31 mouse cellular contexts compared by ENCODE assay signal in the genomic region with DNA sequence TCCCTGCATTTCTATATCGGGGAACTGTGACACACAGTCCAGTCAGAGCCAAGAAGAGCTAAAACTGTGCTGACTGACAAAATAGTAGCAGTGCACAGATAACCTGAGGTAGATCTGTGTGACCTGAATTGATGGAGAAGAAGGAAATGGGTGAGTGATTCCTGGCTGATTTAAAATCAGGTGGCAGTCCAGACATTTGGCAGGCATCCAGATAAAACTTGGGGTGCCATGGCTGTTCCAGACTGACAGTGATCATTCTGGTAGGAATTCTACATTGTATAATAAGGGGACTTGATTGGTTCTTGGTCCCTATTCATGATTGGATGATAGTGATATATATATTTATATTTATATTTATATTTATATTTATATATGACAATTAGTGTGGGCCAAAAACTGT.
DNase-seq lines count a peak whose midpoint lies in the region; ATAC-seq and TF ChIP-seq lines count a peak whose summit lies in the region.
"Had no signal": no experiment of that assay in that cellular context is flagged by ENCODE, and none has a peak within 500 bp of the region (broad histone marks: within the 10 kb centered on the region; RNA-seq: fewer than 3 reads in every experiment).

No protein-coding gene starts in this region.

- H3K4me1 ChIP-seq in kidney, adult 2 months (ENCODE audit: control insufficient read depth, insufficient read depth, low read length) = peaks cover 55% of the 10 kb centered on the region
- H3K4me1 ChIP-seq in kidney, embryonic 16.5 days (ENCODE audit: insufficient read depth, low read length) = peaks cover 75% of the 10 kb centered on the region

- no peak overlapping the region for H3K4me2 ChIP-seq in kidney, embryonic 16.5 days (replicated peaks; ENCODE audit: low read depth, low read length)
- H3K4me2 ChIP-seq: embryonic facial prominence, embryonic 13.5 days; forebrain, embryonic 12.5 days; forebrain, embryonic 15.5 days; heart, embryonic 13.5 days; hindbrain, embryonic 14.5 days had no signal

- H3K36me3 ChIP-seq in kidney, adult 2 months (ENCODE audit: control insufficient read depth, insufficient read depth, low read length) = no peaks in the 10 kb centered on the region
- no peaks in the 10 kb centered on the region for H3K36me3 ChIP-seq in kidney, embryonic 16.5 days (ENCODE audit: insufficient read depth, low read length)
- H3K36me3 ChIP-seq: embryonic facial prominence, embryonic 10.5 days; embryonic facial prominence, embryonic 13.5 days; forebrain, embryonic 12.5 days; forebrain, embryonic 15.5 days; G1E; heart, embryonic 10.5 days; heart, embryonic 13.5 days had no signal

- H3K4me3 ChIP-seq in kidney, adult 2 months (ENCODE audit: insufficient read depth, low read depth, low read length) = no peak overlapping the region
- H3K4me3 ChIP-seq in kidney, embryonic 16.5 days (ENCODE audit: low read length) = no peak overlapping the region
- H3K4me3 ChIP-seq: embryonic facial prominence, embryonic 10.5 days; embryonic facial prominence, embryonic 13.5 days; erythroblast, embryonic 14.5 days; forebrain, embryonic 12.5 days; forebrain, embryonic 15.5 days; gastrocnemius, adult 2 months; heart, adult 2 months; heart, embryonic 10.5 days; heart, embryonic 13.5 days had no signal

- H3K27me3 ChIP-seq in kidney, adult 2 months (replicated peaks; ENCODE audit: control insufficient read depth, insufficient read depth, low read length) = no peaks in the 10 kb centered on the region
- H3K27me3 ChIP-seq in kidney, embryonic 16.5 days (ENCODE audit: insufficient read depth, low read length) = no peaks in the 10 kb centered on the region
- H3K27me3 ChIP-seq: CH12.LX; embryonic facial prominence, embryonic 13.5 days; forebrain, embryonic 12.5 days; forebrain, embryonic 15.5 days; Patski had no signal

- peak overlapping the region; percentile 78 for H3K27ac ChIP-seq in kidney, adult 2 months (ENCODE audit: insufficient read depth, low read depth, low read length)
- no peak overlapping the region for H3K27ac ChIP-seq in kidney, embryonic 16.5 days (ENCODE audit: low read length)
- H3K27ac ChIP-seq: embryonic facial prominence, embryonic 10.5 days; embryonic facial prominence, embryonic 13.5 days; forebrain, embryonic 12.5 days; forebrain, embryonic 15.5 days; gastrocnemius, adult 2 months; heart, adult 2 months; heart, embryonic 10.5 days; heart, embryonic 13.5 days; hindbrain, embryonic 14.5 days; hindbrain, postnatal 0 days had no signal

- H3K9me3 ChIP-seq in kidney, embryonic 16.5 days (ENCODE audit: low read length) = no peaks in the 10 kb centered on the region
- H3K9me3 ChIP-seq: embryonic facial prominence, embryonic 10.5 days; embryonic facial prominence, embryonic 13.5 days; forebrain, embryonic 12.5 days; forebrain, embryonic 15.5 days; G1E; heart, embryonic 10.5 days; heart, embryonic 13.5 days had no signal

- WGBS in kidney, adult 2 months = 72% methylated on average over 1 of the region's 1 CpGs
- WGBS in kidney, embryonic 16.5 days = 88% methylated on average over 1 of the region's 1 CpGs

- no peak for TF ChIP-seq POLR2A in kidney, adult 2 months (IDR thresholded peaks at IDR 0.05; ENCODE audit: low read depth, low read length)

- DNase-seq in cerebellum, adult 9-10 months = peak; percentile 31
- no peak for DNase-seq in cerebellum, adult 8-10 months
- DNase-seq in cerebellum, postnatal 14 days = peak; percentile 64 to 74
- DNase-seq in cerebellum, postnatal 4 days (ENCODE audit: low spot score in 2 of 2) = no peak
- no peak for DNase-seq in kidney, adult 2 months
- DNase-seq in thymus, postnatal 10 days (ENCODE audit: low spot score in 2 of 2) = no peak
- DNase-seq: adrenal gland, postnatal 10 days; adrenal gland, postnatal 36 days; B cell, adult 2 months; embryo, embryonic 11 days; gastrocnemius, adult 2 months; gastrocnemius, postnatal 14 days; heart, adult 2 months; heart, postnatal 14 days; heart, postnatal 4 days; kidney, adult 18-20 months had no signal

- no peak overlapping the region for H3K9ac ChIP-seq in kidney, embryonic 16.5 days (replicated peaks; ENCODE audit: low read length)
- H3K9ac ChIP-seq: embryonic facial prominence, embryonic 13.5 days; forebrain, embryonic 12.5 days; forebrain, embryonic 15.5 days; heart, embryonic 13.5 days; hindbrain, embryonic 14.5 days had no signal

- no peak for ATAC-seq in kidney, embryonic 16.5 days (ENCODE audit: low FRiP score, low TSS enrichment)
- ATAC-seq: forebrain, embryonic 15.5 days; hindbrain, postnatal 0 days; inflammation-experienced regulatory T-cells, adult 6 months; intestine, embryonic 16.5 days; Patski had no signal

- TF ChIP-seq CTCF in kidney, adult 2 months (conservative IDR thresholded peaks at IDR 0.05; ENCODE audit: insufficient read depth, insufficient read length, low read depth, low read length) = no peak

Comparison
In these comparisons a context has a peak if more than half of its experiments do, and no peak if none do; other contexts are left out.
1. DNase-seq: peak in cerebellum, adult 9-10 months (single experiment) and cerebellum, postnatal 14 days (2 of 2); none in cerebellum, adult 8-10 months (single experiment), cerebellum, postnatal 4 days (0 of 2), kidney, adult 2 months (single experiment) and thymus, postnatal 10 days (0 of 2).